Mouse (Mus musculus): Measurements from ENCODE around the gene Sarnp.

DNA sequence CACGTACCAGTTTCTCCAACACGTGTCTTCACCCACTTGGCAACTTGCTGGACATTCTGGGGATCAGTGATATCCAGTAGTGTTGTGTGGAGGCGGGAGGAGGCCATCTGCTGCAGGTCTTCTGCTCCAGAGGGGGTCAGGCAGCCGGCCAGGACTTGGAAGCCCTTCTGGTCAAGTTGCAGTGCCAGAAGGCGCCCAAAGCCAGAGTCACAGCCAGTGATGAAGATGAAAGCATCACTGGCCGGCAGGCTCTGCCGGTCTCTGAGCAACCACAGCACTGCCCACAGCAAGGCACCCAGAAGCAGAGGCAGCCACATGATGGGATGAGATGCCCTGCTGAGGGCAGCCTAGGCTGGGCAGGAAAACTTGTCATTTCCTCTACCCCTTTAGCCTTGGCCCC is 101.1 kb downstream of the Sarnp start:
- TF ChIP-seq POLR2A (IDR thresholded peaks at IDR 0.05; ENCODE audit: borderline replicate concordance, low read depth, low read length) (no peak), CTCF (IDR thresholded peaks at IDR 0.05; ENCODE audit: low read depth, low read length) (no peak)

Data from bone marrow macrophage, adult 2 months (primary cell).